In the genomic region with DNA sequence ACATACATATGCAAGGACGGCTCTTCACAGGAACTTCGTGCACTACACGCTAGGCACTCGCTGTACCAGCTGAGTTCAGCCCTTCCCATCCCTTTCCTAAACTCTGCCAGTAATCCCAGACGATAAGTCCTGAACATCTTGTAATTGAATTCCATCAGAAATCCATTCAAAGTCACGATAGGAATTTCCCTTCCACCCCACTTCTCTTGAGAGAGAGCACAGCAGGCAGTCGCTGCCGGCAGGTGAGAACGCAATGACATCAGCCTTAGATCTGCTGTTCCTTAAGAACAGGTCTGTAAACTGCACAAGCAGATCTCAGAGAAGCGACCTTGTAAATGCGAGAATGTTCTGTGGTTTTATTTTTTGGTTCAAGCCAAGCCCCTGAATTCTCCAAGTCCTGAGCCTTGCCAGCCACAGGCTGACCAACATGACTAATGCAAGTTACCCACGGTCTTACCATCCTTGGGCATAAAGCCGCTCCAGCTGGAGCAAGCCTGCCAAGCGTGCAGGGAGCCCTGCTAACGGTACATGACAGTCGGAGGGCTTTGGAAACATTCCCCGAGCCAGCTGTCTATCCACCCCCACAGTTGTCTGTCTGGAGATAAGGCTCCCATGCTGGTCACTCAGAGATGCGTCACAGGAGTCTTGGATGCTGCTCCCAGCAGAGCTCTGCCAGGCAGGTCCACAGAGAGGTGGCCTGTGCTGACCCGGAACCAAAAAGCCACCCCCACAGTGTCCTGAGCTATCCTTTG, we compare ENCODE assay signal across 8 mouse cellular contexts.
DNase-seq lines count a peak whose midpoint lies in the region; ATAC-seq lines count a peak whose summit lies in the region.

No protein-coding gene starts in this region.

- no peaks in the 10 kb centered on the region for H3K27me3 ChIP-seq in kidney, embryonic 15.5 days
- H3K27me3 ChIP-seq in embryonic facial prominence, embryonic 12.5 days, result no peaks in the 10 kb centered on the region
- H3K27me3 ChIP-seq in heart, embryonic 10.5 days (ENCODE audit: insufficient read depth, poor library complexity, severe bottlenecking), result no peaks in the 10 kb centered on the region
- H3K27me3 ChIP-seq in stomach, embryonic 15.5 days (replicated peaks), result no peaks in the 10 kb centered on the region

- H3K36me3 ChIP-seq in kidney, embryonic 15.5 days, result peaks cover 4% of the 10 kb centered on the region; the same call in 1 of the 2 replicates
- no peaks in the 10 kb centered on the region for H3K36me3 ChIP-seq in embryonic facial prominence, embryonic 12.5 days
- peaks cover 5% of the 10 kb centered on the region; the same call in 1 of the 2 replicates for H3K36me3 ChIP-seq in heart, embryonic 10.5 days
- H3K36me3 ChIP-seq in stomach, embryonic 15.5 days, result no peaks in the 10 kb centered on the region

- no peak overlapping the region for H3K4me3 ChIP-seq in kidney, embryonic 15.5 days (replicated peaks)
- no peak overlapping the region for H3K4me3 ChIP-seq in embryonic facial prominence, embryonic 12.5 days
- H3K4me3 ChIP-seq in heart, embryonic 10.5 days, result 0 out of 2 replicates have a peak overlapping the region, but pooled peaks have one; percentile 22
- H3K4me3 ChIP-seq in stomach, embryonic 15.5 days (replicated peaks), result no peak overlapping the region

- 55% methylated on average over 19 of the region's 19 CpGs for WGBS in kidney, embryonic 15.5 days
- WGBS in embryonic facial prominence, embryonic 12.5 days, result 50% methylated on average over 19 of the region's 19 CpGs
- WGBS in heart, embryonic 10.5 days, result 34% methylated on average over 19 of the region's 19 CpGs
- WGBS in stomach, embryonic 15.5 days, result 52% methylated on average over 19 of the region's 19 CpGs

- no peaks in the 10 kb centered on the region for H3K9me3 ChIP-seq in kidney, embryonic 15.5 days (replicated peaks)
- H3K9me3 ChIP-seq in embryonic facial prominence, embryonic 12.5 days, result no peaks in the 10 kb centered on the region
- H3K9me3 ChIP-seq in heart, embryonic 10.5 days, result no peaks in the 10 kb centered on the region
- no peaks in the 10 kb centered on the region for H3K9me3 ChIP-seq in stomach, embryonic 15.5 days

- DNase-seq in kidney, adult 9 months, result no peak
- DNase-seq in heart, embryonic 10.5 days (ENCODE audit: low spot score), result no peak
- peak; percentile 50 to 56 for DNase-seq in kidney, postnatal 36 days
- peak; percentile 65 for DNase-seq in lung, postnatal 10 days
- DNase-seq in spleen, postnatal 10 days (ENCODE audit: low spot score in 2 of 2), result no peak

- peaks cover 58% of the 10 kb centered on the region for H3K4me1 ChIP-seq in kidney, embryonic 15.5 days
- H3K4me1 ChIP-seq in embryonic facial prominence, embryonic 12.5 days, result peaks cover 33% of the 10 kb centered on the region
- H3K4me1 ChIP-seq in heart, embryonic 10.5 days, result peaks cover 78% of the 10 kb centered on the region
- H3K4me1 ChIP-seq in stomach, embryonic 15.5 days, result peaks cover 30% of the 10 kb centered on the region

- ATAC-seq in kidney, embryonic 15.5 days (replicated peaks; ENCODE audit: low FRiP score), result peak; percentile 61; the same call in 1 of the 2 replicates
- peak; percentile 45; the same call in 1 of the 2 replicates for ATAC-seq in embryonic facial prominence, embryonic 12.5 days (ENCODE audit: insufficient number of reproducible peaks, insufficient read depth, low FRiP score, low TSS enrichment)
- ATAC-seq in stomach, embryonic 15.5 days (ENCODE audit: insufficient read depth, low FRiP score, low read depth), result peak; percentile 20; the same call in 1 of the 2 replicates

- H3K27ac ChIP-seq in kidney, embryonic 15.5 days, result peak overlapping the region; percentile 61
- no peak overlapping the region for H3K27ac ChIP-seq in embryonic facial prominence, embryonic 12.5 days
- H3K27ac ChIP-seq in heart, embryonic 10.5 days, result peak overlapping the region; percentile 83
- H3K27ac ChIP-seq in stomach, embryonic 15.5 days, result peak overlapping the region; percentile 80

- no peak overlapping the region for H3K4me2 ChIP-seq in kidney, embryonic 15.5 days
- H3K4me2 ChIP-seq in embryonic facial prominence, embryonic 12.5 days (replicated peaks), result no peak overlapping the region
- H3K4me2 ChIP-seq in stomach, embryonic 15.5 days, result no peak overlapping the region

- H3K9ac ChIP-seq in kidney, embryonic 15.5 days, result no peak overlapping the region
- no peak overlapping the region for H3K9ac ChIP-seq in embryonic facial prominence, embryonic 12.5 days
- no peak overlapping the region for H3K9ac ChIP-seq in stomach, embryonic 15.5 days

Comparison
In these comparisons a context has a peak if more than half of its experiments do, and no peak if none do; other contexts are left out.
1. DNase-seq: peak in kidney, postnatal 36 days (2 of 2) and lung, postnatal 10 days (single experiment); none in kidney, adult 9 months (single experiment), heart, embryonic 10.5 days (single experiment) and spleen, postnatal 10 days (0 of 2).
2. Peak in every context shown above with its lines, with median percentiles within 50 percentile points of each other: ATAC-seq.